In genomic region chr16:17292751-17293150, GRCm38 (mm10) we compare ENCODE assay signal across 8 mouse cellular contexts. TPM values are rescaled to one million over a fixed set of nuclear protein-coding genes. Genes with fewer than 3 reads are reported as not detected.
DNase-seq lines count a peak whose midpoint lies in the region; ATAC-seq lines count a peak whose summit lies in the region.

No protein-coding gene starts in this region.

- peak; percentile 81 for DNase-seq in midbrain, embryonic 10.5 days (ENCODE audit: low spot score)
- peak; percentile 80 for DNase-seq in ZHBTc4 (ENCODE audit: low read depth, low spot score)
- DNase-seq in cerebellum, postnatal 36 days = peak; percentile 76 to 78
- peak; percentile 74 to 84 for DNase-seq in heart, postnatal 14 days
- DNase-seq in liver, embryonic 11.5 days (ENCODE audit: low spot score) = peak; percentile 81
- peak; percentile 64 for DNase-seq in ovary, postnatal 14 days (ENCODE audit: low spot score)
- peak; percentile 51 for DNase-seq in urinary bladder, adult 2 months (ENCODE audit: low spot score)

- WGBS in midbrain, embryonic 10.5 days = 7% methylated on average over 2 of the region's 2 CpGs
- WGBS in midbrain, embryonic 15.5 days = 3% methylated on average over 2 of the region's 2 CpGs
- WGBS in liver, embryonic 11.5 days = 3% methylated on average over 2 of the region's 2 CpGs

- no peaks in the 10 kb centered on the region for H3K9me3 ChIP-seq in midbrain, embryonic 10.5 days (replicated peaks)
- no peaks in the 10 kb centered on the region for H3K9me3 ChIP-seq in midbrain, embryonic 15.5 days
- H3K9me3 ChIP-seq in liver, embryonic 11.5 days (ENCODE audit: control insufficient read depth, low read length) = no peaks in the 10 kb centered on the region

- no peak overlapping the region for H3K9ac ChIP-seq in midbrain, embryonic 15.5 days
- no peak overlapping the region for H3K9ac ChIP-seq in liver, embryonic 11.5 days (ENCODE audit: low read depth, low read length)

- no peak for ATAC-seq in midbrain, embryonic 15.5 days (replicated peaks)
- ATAC-seq in liver, embryonic 11.5 days (replicated peaks; ENCODE audit: low FRiP score) = no peak

- H3K4me3 ChIP-seq in midbrain, embryonic 10.5 days = no peak overlapping the region
- no peak overlapping the region for H3K4me3 ChIP-seq in midbrain, embryonic 15.5 days
- no peak overlapping the region for H3K4me3 ChIP-seq in liver, embryonic 11.5 days (ENCODE audit: low read depth, low read length)

- H3K27me3 ChIP-seq in midbrain, embryonic 10.5 days (ENCODE audit: low read depth, poor library complexity, severe bottlenecking) = no peaks in the 10 kb centered on the region
- no peaks in the 10 kb centered on the region for H3K27me3 ChIP-seq in midbrain, embryonic 15.5 days (replicated peaks)
- H3K27me3 ChIP-seq in liver, embryonic 11.5 days (replicated peaks; ENCODE audit: control insufficient read depth, insufficient read depth, low read length) = no peaks in the 10 kb centered on the region

- intact Hi-C loops in heart, postnatal 14 days (cut with DNase I) = no loop called here

- H3K36me3 ChIP-seq in midbrain, embryonic 10.5 days = peaks cover 67% of the 10 kb centered on the region
- H3K36me3 ChIP-seq in midbrain, embryonic 15.5 days (replicated peaks) = peaks cover 60% of the 10 kb centered on the region
- peaks cover 20% of the 10 kb centered on the region for H3K36me3 ChIP-seq in liver, embryonic 11.5 days (ENCODE audit: control insufficient read depth, insufficient read depth, low read length)

- peak overlapping the region; percentile 49 for H3K27ac ChIP-seq in midbrain, embryonic 10.5 days (replicated peaks)
- no peak overlapping the region for H3K27ac ChIP-seq in midbrain, embryonic 15.5 days
- H3K27ac ChIP-seq in liver, embryonic 11.5 days (ENCODE audit: low read depth, low read length) = no peak overlapping the region

- no peaks in the 10 kb centered on the region for H3K4me1 ChIP-seq in midbrain, embryonic 10.5 days
- H3K4me1 ChIP-seq in midbrain, embryonic 15.5 days = no peaks in the 10 kb centered on the region
- no peaks in the 10 kb centered on the region for H3K4me1 ChIP-seq in liver, embryonic 11.5 days (replicated peaks; ENCODE audit: control insufficient read depth, insufficient read depth, low read length)

- H3K4me2 ChIP-seq in midbrain, embryonic 15.5 days = no peak overlapping the region
- H3K4me2 ChIP-seq in liver, embryonic 11.5 days = no peak overlapping the region

RNA-seq across cellular contexts. Expression of gene Tmem191c, which starts 16.9 kb away (rescaled TPM):
- polyA plus RNA-seq in midbrain, embryonic 10.5 days (2016; fragmentation: Nextera tagmentation; extraction: Ambion mirVana) = 9.9 and 11.7 TPM in 2 replicates
- 63.2 and 67.6 TPM in 2 replicates for polyA plus RNA-seq in midbrain, embryonic 15.5 days (2015; fragmentation: Nextera tagmentation; extraction: Ambion mirVana)
- 1 to 10 TPM; 2.7 to 3.9 TPM for total RNA-seq in heart, postnatal 14 days (2021)
- 5.0 and 7.7 TPM in 2 replicates for polyA plus RNA-seq in liver, embryonic 11.5 days (2014; fragmentation: Nextera tagmentation; extraction: Ambion mirVana)
- polyA plus RNA-seq in urinary bladder, adult 2 months (2012; rRNA removed) = 30.4 and 31.6 TPM in 2 replicates

RNA-seq across cellular contexts. Expression of gene Serpind1, which starts 38.4 kb away (rescaled TPM):
- polyA plus RNA-seq in midbrain, embryonic 10.5 days (2016; fragmentation: Nextera tagmentation; extraction: Ambion mirVana) = 0.09 and 0.29 TPM in 2 replicates
- polyA plus RNA-seq in midbrain, embryonic 15.5 days (2015; fragmentation: Nextera tagmentation; extraction: Ambion mirVana) = 5.8 and 6.0 TPM in 2 replicates
- total RNA-seq in heart, postnatal 14 days (2021) = 1 to 10 TPM; 2.1 to 2.2 TPM
- polyA plus RNA-seq in liver, embryonic 11.5 days (2014; fragmentation: Nextera tagmentation; extraction: Ambion mirVana) = 110 and 128 TPM in 2 replicates
- 0.19 and 0.24 TPM in 2 replicates for polyA plus RNA-seq in urinary bladder, adult 2 months (2012; rRNA removed)

RNA-seq across cellular contexts. Expression of gene Hic2, which starts 59.4 kb away (rescaled TPM):
- polyA plus RNA-seq in midbrain, embryonic 10.5 days (2016; fragmentation: Nextera tagmentation; extraction: Ambion mirVana) = 17.3 and 19.3 TPM in 2 replicates
- polyA plus RNA-seq in midbrain, embryonic 15.5 days (2015; fragmentation: Nextera tagmentation; extraction: Ambion mirVana) = 11.1 and 11.6 TPM in 2 replicates
- total RNA-seq in heart, postnatal 14 days (2021) = 1 to 10 TPM; 1.8 to 2.1 TPM
- polyA plus RNA-seq in liver, embryonic 11.5 days (2014; fragmentation: Nextera tagmentation; extraction: Ambion mirVana) = 7.0 and 8.3 TPM in 2 replicates
- 3.5 and 4.7 TPM in 2 replicates for polyA plus RNA-seq in urinary bladder, adult 2 months (2012; rRNA removed)

Comparison
In these comparisons a context has a peak if more than half of its experiments do, and no peak if none do; other contexts are left out.
1. RNA of gene Serpind1, which starts 38.4 kb away (polyA plus RNA-seq): 110 to 128 TPM in liver, embryonic 11.5 days; 5.8 to 6.0 TPM in midbrain, embryonic 15.5 days, 0.19 to 0.24 TPM in urinary bladder, adult 2 months and 0.09 to 0.29 TPM in midbrain, embryonic 10.5 days; every median in the first group is over 10 times any median in the second.
2. Peak in every context shown above with its lines, with median percentiles within 50 percentile points of each other: DNase-seq.